Mouse (Mus musculus) MEL (cell line): ENCODE measurements around the gene Gm853.

Experiments used
- BHLHE40 ChIP-seq: IDR thresholded peaks from 2 replicates; pipeline ENCODE4 v1.6.1; 2012; ENCODE audit warnings: low read depth, mild to moderate bottlenecking, inconsistent platforms, low read length, improper control_type of control experiment, borderline replicate concordance
- CTCF ChIP-seq, 3 experiments: IDR thresholded peaks in 2 of 3; conservative IDR thresholded peaks in 1 of 3; 2 replicates each; pipeline ENCODE4 v1.5.1; 2011 to 2012; ENCODE audit warnings: low read length in 3 of 3, low read depth in 2 of 3, mild to moderate bottlenecking in 2 of 3, improper control_type of control experiment in 1 of 3, inconsistent platforms in 1 of 3, mixed read lengths in 1 of 3, moderate library complexity in 1 of 3; ENCODE audit not compliant: control insufficient read depth in 1 of 3, insufficient read depth in 1 of 3, poor library complexity in 1 of 3, severe bottlenecking in 1 of 3
- E2F4 ChIP-seq: IDR thresholded peaks from 2 replicates; pipeline ENCODE4 v1.6.1; 2011; ENCODE audit warnings: low read depth, low read length, improper control_type of control experiment, borderline replicate concordance
- ELF1 ChIP-seq: IDR thresholded peaks from 2 replicates; pipeline ENCODE4 v1.6.1; 2014; ENCODE audit warnings: low read depth, mild to moderate bottlenecking, inconsistent platforms, low read length, improper control_type of control experiment, moderate library complexity
- ETS1 ChIP-seq: IDR thresholded peaks from 2 replicates; pipeline ENCODE4 v1.6.1; 2012; ENCODE audit warnings: low read depth, mild to moderate bottlenecking, inconsistent platforms, low read length, improper control_type of control experiment, moderate library complexity
- HCFC1 ChIP-seq: IDR thresholded peaks from 2 replicates; pipeline ENCODE4 v1.6.1; 2012; ENCODE audit warnings: low read depth, mild to moderate bottlenecking, inconsistent platforms, low read length, improper control_type of control experiment, moderate library complexity
- MAFK ChIP-seq: IDR thresholded peaks from 2 replicates; pipeline ENCODE4 v1.6.1; 2011; ENCODE audit warnings: low read depth, mild to moderate bottlenecking, low read length, improper control_type of control experiment, borderline replicate concordance
- POLR2A ChIP-seq, 2 experiments: IDR thresholded peaks; 2 replicates each; pipeline ENCODE4 v1.6.1; 2011 to 2012; ENCODE audit warnings: low read length in 2 of 2, mild to moderate bottlenecking in 2 of 2, control low read depth in 1 of 2, improper control_type of control experiment in 1 of 2, low read depth in 1 of 2, moderate library complexity in 1 of 2; ENCODE audit not compliant: control insufficient read depth in 1 of 2, insufficient read depth in 1 of 2, poor library complexity in 1 of 2
- POLR2AphosphoS5 ChIP-seq: IDR thresholded peaks from 2 replicates; pipeline ENCODE4 v1.6.1; 2012; ENCODE audit warnings: low read depth, borderline replicate concordance, mild to moderate bottlenecking, inconsistent platforms, low read length, moderate library complexity, mixed read lengths
- TAL1 ChIP-seq: IDR thresholded peaks from 2 replicates; pipeline ENCODE4 v1.6.1; 2012; ENCODE audit warnings: mild to moderate bottlenecking, inconsistent platforms, low read length, moderate library complexity, mixed read lengths
- TCF12 ChIP-seq: IDR thresholded peaks from 2 replicates; pipeline ENCODE4 v1.6.1; 2014; ENCODE audit warnings: low read depth, mild to moderate bottlenecking, inconsistent platforms, low read length, improper control_type of control experiment, moderate library complexity
- ZKSCAN1 ChIP-seq: IDR thresholded peaks from 2 replicates; pipeline ENCODE4 v1.6.1; 2012; ENCODE audit warnings: low read depth, mild to moderate bottlenecking, inconsistent platforms, low read length, improper control_type of control experiment, moderate library complexity
- ZMIZ1 ChIP-seq: IDR thresholded peaks from 2 replicates; pipeline ENCODE4 v1.6.1; 2012; ENCODE audit warnings: low read depth, mild to moderate bottlenecking, inconsistent platforms, low read length, improper control_type of control experiment, moderate library complexity

- TF ChIP-seq ELF1, result no peak
- no peak for TF ChIP-seq CTCF (IDR thresholded peaks at IDR 0.05 in 2 of 3, conservative IDR thresholded peaks at IDR 0.05 in 1 of 3; ENCODE audit: control insufficient read depth in 1 of 3, insufficient read depth in 1 of 3, low read depth in 2 of 3, low read length in 3 of 3, poor library complexity in 1 of 3, severe bottlenecking in 1 of 3)
- no peak for TF ChIP-seq TAL1
- no peak for TF ChIP-seq BHLHE40
- no peak for TF ChIP-seq HCFC1
- no peak for TF ChIP-seq MAFK
- TF ChIP-seq POLR2A (IDR thresholded peaks at IDR 0.05; ENCODE audit: control insufficient read depth in 1 of 2, insufficient read depth in 1 of 2, low read depth in 1 of 2, low read length in 2 of 2, poor library complexity in 1 of 2), result no peak
- no peak for TF ChIP-seq E2F4
- no peak for TF ChIP-seq TCF12
- TF ChIP-seq POLR2AphosphoS5, result no peak
- no peak for TF ChIP-seq ZMIZ1
- no peak for TF ChIP-seq ZKSCAN1
- TF ChIP-seq ETS1, result no peak
Observed at GRCm38 (mm10) chr4:130166061-130166460, 56.1 kb downstream of the Gm853 start.
